Comparison of ENCODE assay signal across 8 mouse cellular contexts in genomic region chr4:135306971-135307632, GRCm38 (mm10). TPM values are rescaled to one million over a fixed set of nuclear protein-coding genes. Genes with fewer than 3 reads are reported as not detected.
DNase-seq lines count a peak whose midpoint lies in the region; ATAC-seq and TF ChIP-seq lines count a peak whose summit lies in the region.

No protein-coding gene starts in this region.

- H3K4me1 ChIP-seq in kidney, adult 2 months (ENCODE audit: control insufficient read depth, insufficient read depth, low read length) = peaks cover 9% of the 10 kb centered on the region; the same call in 1 of the 2 replicates
- peaks cover 29% of the 10 kb centered on the region for H3K4me1 ChIP-seq in embryonic facial prominence, embryonic 10.5 days
- H3K4me1 ChIP-seq in hindbrain, embryonic 15.5 days (replicated peaks) = no peaks in the 10 kb centered on the region

- TF ChIP-seq POLR2A in kidney, adult 2 months (IDR thresholded peaks at IDR 0.05; ENCODE audit: low read depth, low read length) = no peak

- 65% methylated on average over 17 of the region's 17 CpGs for WGBS in kidney, adult 2 months
- 46% methylated on average over 17 of the region's 17 CpGs for WGBS in embryonic facial prominence, embryonic 10.5 days
- WGBS in hindbrain, embryonic 15.5 days = 34% methylated on average over 17 of the region's 17 CpGs

- no peak overlapping the region for H3K4me3 ChIP-seq in kidney, adult 2 months (ENCODE audit: insufficient read depth, low read depth, low read length)
- peak overlapping the region; percentile 15; the same call in 1 of the 2 replicates for H3K4me3 ChIP-seq in embryonic facial prominence, embryonic 10.5 days
- no peak overlapping the region for H3K4me3 ChIP-seq in hindbrain, embryonic 15.5 days

- H3K9me3 ChIP-seq in embryonic facial prominence, embryonic 10.5 days = no peaks in the 10 kb centered on the region
- H3K9me3 ChIP-seq in hindbrain, embryonic 15.5 days = no peaks in the 10 kb centered on the region

- no peak for DNase-seq in kidney, adult 2 months
- no peak for DNase-seq in kidney, adult 8-10 months
- DNase-seq in embryonic facial prominence, embryonic 10.5 days (ENCODE audit: low spot score) = no peak
- peak; percentile 66 for DNase-seq in lung, postnatal 14 days
- no peak for DNase-seq in cerebellum, postnatal 4 days (ENCODE audit: low spot score in 2 of 2)
- no peak for DNase-seq in right cerebral cortex, postnatal 25 days
- no peak for DNase-seq in layer of hippocampus, postnatal 25 days (ENCODE audit: extremely low spot score in 1 of 2, low spot score in 1 of 2)

- no peaks in the 10 kb centered on the region for H3K36me3 ChIP-seq in kidney, adult 2 months (ENCODE audit: control insufficient read depth, insufficient read depth, low read length)
- no peaks in the 10 kb centered on the region for H3K36me3 ChIP-seq in embryonic facial prominence, embryonic 10.5 days (replicated peaks)
- H3K36me3 ChIP-seq in hindbrain, embryonic 15.5 days = no peaks in the 10 kb centered on the region

- peak overlapping the region; percentile 36; the same call in 1 of the 2 replicates for H3K27ac ChIP-seq in kidney, adult 2 months (ENCODE audit: insufficient read depth, low read depth, low read length)
- H3K27ac ChIP-seq in embryonic facial prominence, embryonic 10.5 days (replicated peaks) = peak overlapping the region; percentile 36; the same call in 1 of the 2 replicates
- H3K27ac ChIP-seq in hindbrain, embryonic 15.5 days (replicated peaks) = no peak overlapping the region

- ATAC-seq in hindbrain, embryonic 15.5 days (ENCODE audit: low FRiP score, low read depth) = no peak

- peak overlapping the region; percentile 28 for H3K4me2 ChIP-seq in hindbrain, embryonic 15.5 days

- no peak for TF ChIP-seq CTCF in kidney, adult 2 months (conservative IDR thresholded peaks at IDR 0.05; ENCODE audit: insufficient read depth, insufficient read length, low read depth, low read length)

- H3K9ac ChIP-seq in hindbrain, embryonic 15.5 days = peak overlapping the region; percentile 2; the same call in 1 of the 2 replicates

- no peaks in the 10 kb centered on the region for H3K27me3 ChIP-seq in kidney, adult 2 months (replicated peaks; ENCODE audit: control insufficient read depth, insufficient read depth, low read length)
- H3K27me3 ChIP-seq in embryonic facial prominence, embryonic 10.5 days (replicated peaks; ENCODE audit: low read depth, poor library complexity, severe bottlenecking) = no peaks in the 10 kb centered on the region
- no peaks in the 10 kb centered on the region for H3K27me3 ChIP-seq in hindbrain, embryonic 15.5 days

RNA-seq across cellular contexts. Expression of gene Clic4, which starts 34.5 kb away (rescaled TPM):
- polyA plus RNA-seq in kidney, adult 2 months (2012; rRNA removed) = 86.6 and 91.1 TPM in 2 replicates
- polyA plus RNA-seq in embryonic facial prominence, embryonic 10.5 days (2016; fragmentation: Nextera tagmentation; extraction: Ambion mirVana) = 207 and 211 TPM in 2 replicates
- 67.1 and 73.3 TPM in 2 replicates for polyA plus RNA-seq in hindbrain, embryonic 15.5 days (2015; fragmentation: Nextera tagmentation; extraction: Ambion mirVana)
- total RNA-seq in layer of hippocampus, postnatal 25 days (2021) = 10 to 100 TPM; 36.9 to 38.9 TPM

RNA-seq across cellular contexts. Expression of gene Srrm1, which starts 46.0 kb away (rescaled TPM):
- 17.1 and 21.6 TPM in 2 replicates for polyA plus RNA-seq in kidney, adult 2 months (2012; rRNA removed)
- 240 and 247 TPM in 2 replicates for polyA plus RNA-seq in embryonic facial prominence, embryonic 10.5 days (2016; fragmentation: Nextera tagmentation; extraction: Ambion mirVana)
- 170 and 175 TPM in 2 replicates for polyA plus RNA-seq in hindbrain, embryonic 15.5 days (2015; fragmentation: Nextera tagmentation; extraction: Ambion mirVana)
- total RNA-seq in layer of hippocampus, postnatal 25 days (2021) = 100 to 1,000 TPM; 102 to 140 TPM
